Mouse (Mus musculus) CH12.LX (cell line): ENCODE results near the gene Kif2b. TPM values are rescaled to one million over a fixed set of nuclear protein-coding genes. Genes with fewer than 3 reads are reported as not detected.

Experiments
- DNase-seq: peaks from one replicate; pipeline ENCODE4 v3.0.0-alpha.2; 2013; ENCODE audit errors: extremely low read depth
- H3K27ac ChIP-seq: 2 replicates; pipeline ENCODE4 v1.5.1; 2012; ENCODE audit warnings: low read depth, mild to moderate bottlenecking, control low read depth, moderate library complexity; ENCODE audit not compliant: insufficient read depth
- H3K27me3 ChIP-seq: replicated peaks from 2 replicates; pipeline ENCODE3; 2012; ENCODE audit warnings: inconsistent platforms
- H3K36me3 ChIP-seq, 2 experiments: replicated peaks in 1 of 2; 2 replicates each; pipeline versions ENCODE3 to v1.6.1; 2012; ENCODE audit warnings: inconsistent platforms in 1 of 2, low read length in 1 of 2, mild to moderate bottlenecking in 1 of 2, mixed read lengths in 1 of 2, moderate library complexity in 1 of 2; ENCODE audit not compliant: control insufficient read depth in 1 of 2, insufficient read depth in 1 of 2
- H3K4me1 ChIP-seq, 2 experiments: 2 replicates each; pipeline ENCODE4 v1.6.1; 2012; ENCODE audit warnings: inconsistent platforms in 1 of 2, moderate library complexity in 1 of 2; ENCODE audit not compliant: insufficient read depth in 2 of 2, control insufficient read depth in 1 of 2
- H3K4me2 ChIP-seq: 2 replicates; pipeline ENCODE4 v1.6.1; 2012; ENCODE audit warnings: low read depth, mild to moderate bottlenecking, control low read depth; ENCODE audit not compliant: poor library complexity, insufficient read depth, severe bottlenecking
- H3K4me3 ChIP-seq, 3 experiments: fragments of 150-350 bp in 1 of 3; sonication (generic) in 1 of 3; replicated peaks in 1 of 3; 2 replicates each; pipeline versions ENCODE3 to v1.5.1; 2011 to 2012; ENCODE audit warnings: low read depth in 2 of 3, low read length in 2 of 3, mild to moderate bottlenecking in 2 of 3, moderate library complexity in 2 of 3, control low read depth in 1 of 3, improper control_type of control experiment in 1 of 3, inconsistent platforms in 1 of 3, mixed read lengths in 1 of 3; ENCODE audit not compliant: poor library complexity in 1 of 3
- H3K79me2 ChIP-seq: replicated peaks from 2 replicates; pipeline ENCODE4 v1.6.1; 2012; ENCODE audit warnings: mild to moderate bottlenecking, moderate library complexity; ENCODE audit not compliant: control insufficient read depth, poor library complexity, insufficient read depth, severe bottlenecking; ENCODE audit errors: extremely low read depth
- H3K9ac ChIP-seq: 2 replicates; pipeline ENCODE4 v1.6.1; 2012; ENCODE audit warnings: low read depth, mild to moderate bottlenecking, control low read depth, moderate library complexity; ENCODE audit not compliant: insufficient read depth
- H3K9me3 ChIP-seq: replicated peaks from 2 replicates; pipeline ENCODE3; 2012; ENCODE audit warnings: low read length, inconsistent platforms, mixed read lengths
- ELF1 ChIP-seq: IDR thresholded peaks from 2 replicates; pipeline ENCODE4 v1.6.1; 2014; ENCODE audit warnings: low read depth, mild to moderate bottlenecking, inconsistent platforms, low read length, improper control_type of control experiment
- IRF4 ChIP-seq: IDR thresholded peaks from 2 replicates; pipeline ENCODE4 v1.6.1; 2014; ENCODE audit warnings: low read depth, mild to moderate bottlenecking, inconsistent platforms, low read length, improper control_type of control experiment
- JUND ChIP-seq: conservative IDR thresholded peaks from 2 replicates; pipeline ENCODE4 v1.6.1; 2011; ENCODE audit warnings: low read depth, low read length, improper control_type of control experiment
- MAZ ChIP-seq: IDR thresholded peaks from 2 replicates; pipeline ENCODE4 v1.6.1; 2012; ENCODE audit warnings: low read depth, mild to moderate bottlenecking, inconsistent platforms, low read length, improper control_type of control experiment, moderate library complexity
- MXI1 ChIP-seq: IDR thresholded peaks from 2 replicates; pipeline ENCODE4 v1.6.1; 2011; ENCODE audit warnings: mild to moderate bottlenecking, low read depth, low read length, improper control_type of control experiment
- PAX5 ChIP-seq: IDR thresholded peaks from 2 replicates; pipeline ENCODE4 v1.6.1; 2012; ENCODE audit warnings: low read length, inconsistent platforms, mixed read lengths
- POLR2A ChIP-seq: IDR thresholded peaks from 2 replicates; pipeline ENCODE4 v1.6.1; 2011; ENCODE audit warnings: low read depth, mild to moderate bottlenecking, improper control_type of control experiment, low read length
- RCOR1 ChIP-seq: conservative IDR thresholded peaks from 2 replicates; pipeline ENCODE4 v1.6.1; 2012; ENCODE audit warnings: low read depth, mild to moderate bottlenecking, inconsistent platforms, low read length, improper control_type of control experiment
- SIN3A ChIP-seq: IDR thresholded peaks from 2 replicates; pipeline ENCODE4 v1.6.1; 2012; ENCODE audit warnings: low read length, improper control_type of control experiment, inconsistent platforms
- ZNF384 ChIP-seq: IDR thresholded peaks from 2 replicates; pipeline ENCODE4 v1.6.1; 2012; ENCODE audit warnings: low read depth, low read length, improper control_type of control experiment, inconsistent platforms
- dilution Hi-C: fragments of 300-500 bp; cut with MboI; formaldehyde crosslinking; loops from 2 replicates; pipeline ENCODE4 v1.14.3; 2020; ENCODE audit warnings: low sequenced_read_pairs; ENCODE audit not compliant: extremely low pct_unique_long_range_greater_than_20kb, extremely low pct_ligation_motif_present
- in situ Hi-C: fragments of 300-500 bp; cut with MboI; formaldehyde crosslinking; loops from 3 replicates; pipeline ENCODE4 v1.14.3; 2019; ENCODE audit warnings: low sequenced_read_pairs, low pct_ligation_motif_present, low pct_unique_long_range_greater_than_20kb, mixed read lengths
- polyA plus RNA-seq: library from polyadenylated mRNA; unstranded; fragments of >175 nt; gene quantifications from 2 replicates; pipeline ENCODE4 v1.2.1, GENCODE M21; 2012; ENCODE audit warnings: low read depth; ENCODE audit not compliant: insufficient read length
- total RNA-seq, 2 experiments: library from RNA; depleted of rRNA; stranded (reverse); fragments of 300-350 nt in 1 of 2; fragments of >200 nt in 1 of 2; gene quantifications; 2 replicates each; pipeline ENCODE4 v1.2.3; 2012 to 2014

Kif2b gene
- total and polyA plus RNA-seq, 3 experiments: not detected

GRCm38 (mm10) chr11:91530737-91531136 is 46.6 kb downstream of the Kif2b start:
- Histone ChIP-seq H3K27me3 (no peaks in the 10 kb centered on the region), H3K4me2 (no peak overlapping the region), H3K79me2 (no peaks in the 10 kb centered on the region), H3K4me1 (no peaks in the 10 kb centered on the region), H3K27ac (no peak overlapping the region), H3K4me3 (no peak overlapping the region), H3K36me3 (no peaks in the 10 kb centered on the region), H3K9me3 (peaks cover 43% of the 10 kb centered on the region), H3K9ac (no peak overlapping the region)
- no peak for DNase-seq
- TF ChIP-seq MXI1: no peak
- TF ChIP-seq POLR2A: no peak
- TF ChIP-seq ZNF384: no peak
- TF ChIP-seq ELF1: no peak
- no peak for TF ChIP-seq JUND
- no peak for TF ChIP-seq MAZ
- TF ChIP-seq SIN3A: no peak
- TF ChIP-seq PAX5: no peak
- no peak for TF ChIP-seq RCOR1
- no peak for TF ChIP-seq IRF4
- dilution Hi-C loops: no loop called here
- in situ Hi-C loops: no loop called here
